Mouse (Mus musculus) urinary bladder, adult 2 months (tissue): ENCODE data around the gene Prss34. TPM values are rescaled to one million over a fixed set of nuclear protein-coding genes. Genes with fewer than 3 reads are reported as not detected.

Experiments used
- DNase-seq: peaks from one replicate; pipeline ENCODE4 v3.0.0; 2022; ENCODE audit warnings: low spot score
- polyA plus RNA-seq: library from polyadenylated mRNA; depleted of rRNA; stranded (reverse); fragments of >200 nt; gene quantifications from 2 replicates; pipeline ENCODE4 v1.2.3, GENCODE M21; 2012; rRNA removed

The Prss34 gene
- polyA plus RNA-seq, 1 experiment: 0.40 TPM

DNA sequence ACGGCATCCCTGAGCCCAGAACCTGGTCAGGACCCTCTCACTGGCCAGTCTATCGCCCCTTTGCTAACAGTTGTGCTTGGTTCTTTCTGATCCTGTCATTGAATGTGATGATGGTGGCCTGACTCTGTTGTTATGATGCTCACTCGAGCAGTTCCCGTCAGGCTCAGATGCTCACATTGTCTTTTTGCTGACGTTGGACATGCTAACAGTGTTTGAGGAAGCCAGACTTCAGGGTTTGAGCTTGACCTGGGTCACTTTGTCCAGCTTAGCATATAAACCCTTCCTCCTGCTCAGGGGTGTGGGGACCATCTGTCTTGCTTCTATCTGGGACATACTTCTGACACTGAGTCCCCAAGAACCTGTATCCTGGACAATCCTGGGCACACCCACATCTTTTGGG, 20.2 kb downstream of the Prss34 start, which contains the start of gene Prss29:
Prss29 (plus strand) TSS at position 301 of the 400 bp plus-strand sequence.
- no peak for DNase-seq

DNA sequence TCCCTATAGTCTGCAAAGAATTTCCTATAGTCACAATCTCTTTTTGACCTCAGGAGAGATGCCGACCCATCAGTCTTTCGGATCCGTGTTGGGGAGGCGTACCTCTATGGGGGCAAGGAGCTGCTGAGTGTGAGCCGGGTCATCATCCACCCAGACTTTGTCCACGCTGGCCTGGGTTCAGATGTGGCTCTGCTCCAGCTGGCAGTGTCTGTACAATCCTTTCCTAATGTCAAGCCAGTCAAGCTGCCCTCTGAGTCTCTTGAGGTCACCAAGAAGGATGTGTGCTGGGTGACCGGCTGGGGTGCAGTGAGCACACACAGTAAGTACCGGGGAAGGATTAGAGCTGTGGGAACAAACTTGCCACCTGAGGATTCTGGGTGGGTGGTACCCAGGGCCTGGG, 22.6 kb downstream of the Prss34 start:
- no peak for DNase-seq

DNA sequence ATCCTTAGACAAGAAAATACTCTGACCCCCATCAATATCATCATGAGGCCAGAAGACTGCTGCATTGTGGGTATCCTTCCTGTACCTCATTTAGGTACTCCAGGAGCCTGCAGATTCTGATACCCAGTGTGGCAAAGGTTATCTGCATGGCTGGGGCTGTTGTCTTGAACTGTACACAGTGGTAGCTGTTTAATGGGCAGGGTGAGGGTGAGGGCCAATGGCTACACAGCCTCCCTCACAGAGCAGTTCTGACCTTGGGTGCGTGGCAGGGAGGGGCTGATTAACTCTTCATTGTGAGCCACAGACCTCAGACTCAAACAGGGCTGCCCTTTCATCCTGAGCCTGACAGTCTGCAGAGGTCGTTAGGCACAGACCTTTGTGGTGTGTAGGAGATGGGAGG, 24.7 kb downstream of the Prss34 start:
- DNase-seq: no peak

DNA sequence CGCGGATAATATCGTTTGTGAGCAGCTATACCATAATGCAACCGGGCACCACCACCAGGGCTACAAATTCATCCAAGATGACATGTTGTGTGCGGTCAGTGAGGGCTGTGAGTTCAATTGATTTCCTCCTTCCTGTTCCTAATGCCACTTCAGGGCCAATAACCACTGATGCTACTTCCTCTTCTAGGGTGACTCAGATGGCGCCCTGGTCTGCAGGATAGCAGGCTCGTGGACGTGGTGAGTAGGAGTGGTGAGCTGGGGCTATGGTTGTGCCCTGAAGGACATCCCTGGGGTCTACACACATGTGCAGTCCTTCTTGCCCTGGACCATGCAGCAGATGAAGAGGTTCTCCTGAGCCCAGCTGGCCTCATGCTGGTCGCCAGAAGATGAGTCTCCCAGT, 34.1 kb downstream of the Prss34 start:
- DNase-seq: no peak

DNA sequence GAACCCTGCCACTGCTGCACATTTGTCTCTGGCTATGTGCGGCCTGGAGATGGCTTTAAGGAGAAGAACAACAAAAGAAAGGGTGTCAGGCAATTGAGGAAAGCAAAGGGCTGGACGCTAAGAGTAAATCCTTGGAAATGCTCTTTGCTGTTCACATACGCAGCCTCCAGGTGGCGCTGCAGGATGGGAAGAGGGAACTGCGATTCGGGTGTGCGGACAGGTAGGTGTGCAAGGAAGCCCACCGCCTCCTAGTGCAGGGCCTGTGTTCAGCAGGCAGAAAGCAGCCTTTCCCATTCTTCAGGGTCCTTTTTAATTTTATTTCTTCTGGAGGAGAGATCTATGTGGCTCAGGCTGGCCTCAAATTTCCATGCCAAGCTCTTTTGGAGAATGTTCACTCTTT, 35.7 kb downstream of the Prss34 start:
- DNase-seq: peak; percentile 47

DNA sequence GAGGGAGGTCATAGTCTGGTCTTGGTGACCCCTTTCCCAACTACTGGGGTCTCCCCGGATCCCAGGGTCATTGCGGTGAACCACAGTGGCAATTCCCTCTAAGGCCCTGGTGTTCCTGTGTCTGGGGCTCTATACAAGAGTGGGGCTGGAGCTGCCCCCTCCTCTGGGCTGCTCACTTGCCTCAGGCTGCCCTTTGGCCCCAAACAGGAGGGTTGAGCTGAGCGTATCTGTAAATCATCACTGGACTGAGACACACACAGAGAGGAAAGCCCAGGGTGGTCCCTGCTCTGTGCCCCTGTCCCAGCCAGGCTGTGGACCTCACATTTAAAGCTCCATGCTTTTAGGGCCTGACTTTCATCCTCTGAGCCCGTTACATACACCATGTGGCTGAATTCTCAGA, 40.0 kb downstream of the Prss34 start:
- DNase-seq: no peak

DNA sequence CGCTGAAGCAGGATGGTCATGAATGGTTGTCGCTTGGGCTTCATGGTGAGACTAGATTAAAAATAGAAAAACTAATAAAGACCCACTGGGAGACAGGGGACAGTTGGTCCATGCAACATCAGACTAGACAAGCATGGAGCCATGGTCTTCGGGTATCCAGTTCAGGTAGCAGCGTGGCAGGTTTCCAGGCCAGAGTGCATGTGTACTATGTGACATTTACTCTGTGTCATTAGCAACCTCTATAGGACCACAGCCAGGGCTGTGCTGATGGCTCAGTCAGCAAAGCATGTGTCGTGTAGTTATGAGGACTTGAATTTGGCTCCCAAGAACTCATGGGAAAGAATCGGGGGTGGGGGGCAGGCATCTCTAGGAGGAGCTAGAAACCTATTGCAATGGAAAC, 41.8 kb downstream of the Prss34 start:
- DNase-seq: no peak

DNA sequence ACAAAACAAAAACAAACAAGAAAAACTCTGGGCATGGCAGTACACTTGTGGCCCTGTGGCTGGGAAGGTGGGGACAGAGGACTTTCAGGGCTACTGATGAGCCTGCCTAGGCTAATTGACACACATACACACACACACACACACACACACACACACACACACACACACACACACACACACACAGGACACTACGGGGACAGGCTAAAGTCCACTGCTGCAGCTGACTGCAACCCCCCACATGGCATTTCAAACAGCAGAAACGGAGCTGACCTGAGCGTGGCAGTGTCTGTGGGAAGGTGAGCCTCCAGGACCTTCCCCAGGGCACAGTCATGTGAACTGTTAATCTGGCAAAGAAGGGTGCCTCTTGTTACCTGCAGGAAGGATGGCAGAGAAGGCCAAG, 43.3 kb downstream of the Prss34 start:
- DNase-seq: no peak

DNA sequence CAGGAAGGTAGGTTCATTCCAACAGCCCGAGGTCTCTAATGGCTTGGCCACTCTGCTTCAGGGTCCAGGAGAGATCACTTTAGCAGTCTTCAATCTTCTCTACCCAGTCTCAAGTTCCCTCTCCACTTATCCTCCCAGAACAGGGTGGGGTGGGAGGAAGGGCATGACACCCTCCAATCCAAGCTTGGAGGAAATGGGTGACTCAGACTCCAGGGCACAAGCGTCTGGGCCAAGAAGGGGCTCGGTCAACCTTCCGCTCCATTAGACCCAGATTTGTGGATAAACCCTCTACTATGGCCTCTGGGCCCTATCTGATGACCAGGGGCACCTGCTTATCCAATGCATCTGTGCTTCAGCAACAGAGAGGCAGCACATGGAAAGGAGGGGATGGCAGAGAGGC, 47.3 kb downstream of the Prss34 start, which contains the start of gene Tpsab1:
Tpsab1 (minus strand) TSS at position 101 of the 400 bp plus-strand sequence.
- DNase-seq: no peak

Other genes starting within 250 kb of the Prss34 start
- 36.2 and 42.6 TPM in 2 replicates for gene Tmem204, start 214.8 kb upstream of the Prss34 start, polyA plus RNA-seq
- gene Telo2, start 182.4 kb upstream of the Prss34 start, polyA plus RNA-seq: 16.8 and 18.5 TPM in 2 replicates
- not detected in 2 replicates for gene Ptx4, start 177.6 kb upstream of the Prss34 start, polyA plus RNA-seq
- gene Clcn7, start 165.0 kb upstream of the Prss34 start, polyA plus RNA-seq: 34.2 and 35.0 TPM in 2 replicates
- gene Ccdc154, start 135.9 kb upstream of the Prss34 start, polyA plus RNA-seq: 0.18 and 0.19 TPM in 2 replicates
- gene Gm38655, start 122.9 kb upstream of the Prss34 start, polyA plus RNA-seq: 0.07 TPM in 1 of 2 replicates, not detected in the other
- 16.5 and 20.9 TPM in 2 replicates for gene BC003965, start 113.8 kb upstream of the Prss34 start, polyA plus RNA-seq
- gene Unkl, start 110.0 kb upstream of the Prss34 start, polyA plus RNA-seq: 15.6 and 16.4 TPM in 2 replicates
- gene Gnptg, start 58.3 kb upstream of the Prss34 start, polyA plus RNA-seq: 43.2 and 48.8 TPM in 2 replicates
- 28.2 and 35.6 TPM in 2 replicates for gene Tsr3, start 58.2 kb upstream of the Prss34 start, polyA plus RNA-seq
- 8.7 and 11.1 TPM in 2 replicates for gene Baiap3, start 42.0 kb upstream of the Prss34 start, polyA plus RNA-seq
- 322 and 393 TPM in 2 replicates for gene Ube2i, start 23.8 kb upstream of the Prss34 start, polyA plus RNA-seq
- gene Prss28, start 10.3 kb downstream of the Prss34 start, polyA plus RNA-seq: not detected in 2 replicates
- not detected in 2 replicates for gene Prss29, start 20.3 kb downstream of the Prss34 start, polyA plus RNA-seq
- 0.28 and 0.37 TPM in 2 replicates for gene Tpsab1, start 47.2 kb downstream of the Prss34 start, polyA plus RNA-seq
- gene Tpsb2, start 67.9 kb downstream of the Prss34 start, polyA plus RNA-seq: 7.2 and 9.2 TPM in 2 replicates
- gene Tpsg1, start 70.9 kb downstream of the Prss34 start, polyA plus RNA-seq: 0.22 and 0.40 TPM in 2 replicates
- 28.6 and 59.3 TPM in 2 replicates for gene Cacna1h, start 135.4 kb downstream of the Prss34 start, polyA plus RNA-seq
- 0.12 and 0.15 TPM in 2 replicates for gene Tekt4, start 156.2 kb downstream of the Prss34 start, polyA plus RNA-seq
- gene Sstr5, start 198.9 kb downstream of the Prss34 start, polyA plus RNA-seq: 0.06 TPM in 1 of 2 replicates, not detected in the other